Mouse (Mus musculus): ENCODE measurements at regions not wholly inside any gene's neighbourhood (a gene's known extent, or its start where the extent isn't known, plus 50 kb on each side); places are given as distances from the start of the nearest gene placed in this dataset.
A peak's percentile ranks its signal among the peaks of the same experiment; 100 is the strongest.

DNA sequence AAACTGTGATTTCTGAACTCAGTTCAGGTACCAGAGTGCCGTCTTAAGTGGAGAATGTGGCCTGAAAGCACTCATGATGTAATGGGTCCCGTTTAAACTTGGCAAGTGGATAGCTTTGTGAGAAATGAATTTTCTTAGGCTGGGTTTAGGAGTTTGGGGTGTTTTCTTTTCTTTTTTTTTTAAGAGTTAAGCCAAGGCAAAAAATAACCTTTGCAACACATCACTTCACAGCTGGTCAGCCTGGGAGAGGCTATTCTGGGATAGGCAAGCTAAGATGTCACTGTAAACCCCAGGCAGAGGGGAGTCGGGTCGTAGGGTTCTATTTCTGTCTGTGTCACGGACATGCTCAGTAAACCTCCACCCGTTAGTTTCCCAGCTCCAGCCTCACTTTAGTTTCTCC lies 100.9 kb downstream of the Zfp36l1 start:
- no peak for DNase-seq (ENCODE audit: low spot score in 2 of 2)
- H3K27ac ChIP-seq: no peak overlapping the region
- TF ChIP-seq CTCF (conservative IDR thresholded peaks at IDR 0.05): no peak

DNA sequence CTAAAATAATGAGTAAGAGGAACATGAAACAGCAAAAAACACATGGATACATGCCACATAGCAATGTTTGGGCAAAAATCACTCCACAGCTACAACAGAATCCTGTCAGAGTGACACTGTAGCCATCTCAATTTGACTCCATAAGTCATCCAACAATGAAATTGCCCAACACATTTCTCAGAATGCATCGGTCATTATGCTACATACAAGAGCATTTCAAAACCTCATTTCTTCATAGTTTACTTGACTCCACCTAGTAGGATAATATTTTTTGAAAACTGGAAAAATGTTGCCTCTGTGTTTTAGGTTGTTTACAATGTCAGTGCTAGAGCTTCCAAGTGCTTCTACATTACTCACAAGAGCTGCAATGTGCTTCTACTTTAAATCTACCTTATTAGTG lies 101.9 kb downstream of the Zfp36l1 start:
- no peak overlapping the region for H3K27ac ChIP-seq
- no peak for DNase-seq (ENCODE audit: low spot score in 2 of 2)
- TF ChIP-seq CTCF (conservative IDR thresholded peaks at IDR 0.05): no peak
- no peak overlapping the region for H3K4me3 ChIP-seq

More for the DNA sequence above, 100.9 kb downstream of the Zfp36l1 start:
- H3K4me3 ChIP-seq: no peak overlapping the region

DNA sequence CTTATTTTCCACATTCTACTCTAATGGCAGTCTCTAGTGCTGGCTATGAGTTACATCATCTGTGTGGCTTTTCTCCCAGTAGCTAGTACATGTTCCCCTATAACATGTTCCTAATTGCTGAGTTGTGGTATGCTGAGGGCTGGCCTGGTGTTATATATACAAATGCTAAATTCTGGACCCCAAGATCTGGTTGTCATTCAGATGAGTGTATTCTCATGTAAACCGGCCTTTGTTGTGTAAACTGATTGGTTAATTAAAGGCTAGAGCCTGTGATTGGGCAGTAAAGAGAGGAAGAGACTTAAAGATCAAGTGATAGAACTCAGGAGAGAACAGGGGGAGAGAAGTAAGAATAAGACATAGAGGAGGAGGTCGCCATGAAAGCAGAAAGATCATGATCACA lies 102.6 kb downstream of the Zfp36l1 start:
- no peak for TF ChIP-seq CTCF (conservative IDR thresholded peaks at IDR 0.05)
- DNase-seq (ENCODE audit: low spot score in 2 of 2): no peak
- Histone ChIP-seq H3K4me3 (no peak overlapping the region), H3K27ac (no peak overlapping the region)

DNA sequence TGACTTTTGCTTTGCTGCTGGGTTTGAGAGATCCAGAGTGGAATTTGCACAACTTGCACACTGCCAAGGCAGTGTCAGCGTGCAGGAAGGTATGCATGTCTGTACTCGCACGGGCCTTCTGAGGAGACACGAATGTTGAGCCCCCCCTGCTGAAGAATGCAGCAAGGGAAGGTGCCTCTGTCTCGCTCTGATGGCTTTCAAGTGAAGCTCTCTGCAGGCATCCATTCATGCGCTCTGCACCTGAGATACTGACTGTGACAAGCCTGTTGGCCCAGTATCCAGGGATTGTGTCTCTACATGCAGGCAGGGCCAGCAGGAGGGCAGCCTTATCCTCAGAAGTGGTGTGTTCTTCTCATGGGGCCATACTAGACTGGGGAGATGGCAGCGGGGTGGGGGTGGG lies 105.0 kb downstream of the Zfp36l1 start:
- no peak overlapping the region for H3K27ac ChIP-seq
- H3K4me3 ChIP-seq: no peak overlapping the region
- no peak for TF ChIP-seq CTCF (conservative IDR thresholded peaks at IDR 0.05)
- DNase-seq (ENCODE audit: low spot score in 2 of 2): no peak

DNA sequence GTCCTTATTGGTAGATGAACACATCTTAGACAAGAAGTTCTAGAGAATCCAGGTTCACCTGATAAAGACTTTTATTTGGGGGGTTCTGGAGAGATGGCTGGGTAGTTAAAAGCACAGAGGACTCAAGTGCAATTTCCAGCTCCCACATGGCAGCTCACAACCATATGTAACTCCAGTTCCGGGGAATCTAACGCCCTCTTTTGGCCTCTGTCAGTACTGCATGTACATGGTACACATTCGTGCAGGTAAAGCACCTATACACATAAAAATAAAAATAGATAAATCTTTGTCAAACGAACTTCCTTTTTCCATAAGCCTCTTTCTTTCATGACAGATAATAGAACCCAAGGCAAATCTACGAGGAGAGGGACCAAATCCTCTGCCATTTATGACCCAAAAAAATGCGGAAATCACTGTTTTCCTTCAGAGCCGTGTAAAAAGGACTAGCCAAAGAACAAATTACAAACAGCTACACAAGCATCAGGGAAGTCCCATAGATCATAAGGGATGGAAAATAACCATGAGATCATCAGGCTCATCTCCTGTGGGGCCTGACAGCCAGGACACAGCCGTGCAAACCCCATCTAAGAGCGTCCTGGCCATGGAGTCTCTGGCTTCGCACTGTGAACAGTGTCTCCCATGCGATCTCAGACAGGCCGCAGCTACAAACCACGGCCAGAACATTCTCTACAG lies 107.4 kb downstream of the Zfp36l1 start:
- TF ChIP-seq CTCF (conservative IDR thresholded peaks at IDR 0.05): peak; percentile 48
- DNase-seq (ENCODE audit: low spot score in 2 of 2): no peak
- H3K27ac ChIP-seq: no peak overlapping the region
- H3K4me3 ChIP-seq: no peak overlapping the region

DNA sequence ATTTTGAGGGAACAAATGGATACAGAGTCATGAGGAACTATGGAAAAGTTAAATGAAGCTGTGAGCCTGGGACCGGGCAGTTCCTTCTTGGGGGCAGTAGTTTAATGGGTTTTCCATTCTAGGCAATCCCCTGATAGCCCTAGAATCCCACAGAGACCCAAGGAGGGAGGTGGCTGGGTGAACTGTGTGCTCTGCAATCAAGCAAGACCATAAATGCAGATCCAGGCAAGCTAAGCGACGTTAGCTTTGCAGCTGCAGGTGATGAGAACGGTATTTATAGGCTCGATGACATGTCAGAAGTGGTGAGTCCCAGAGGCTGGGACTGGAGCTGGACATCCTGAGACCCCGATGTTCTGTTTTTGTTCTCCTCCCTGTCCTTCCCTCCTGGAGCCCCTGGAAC lies 108.2 kb downstream of the Zfp36l1 start:
- no peak for TF ChIP-seq CTCF (conservative IDR thresholded peaks at IDR 0.05)

DNA sequence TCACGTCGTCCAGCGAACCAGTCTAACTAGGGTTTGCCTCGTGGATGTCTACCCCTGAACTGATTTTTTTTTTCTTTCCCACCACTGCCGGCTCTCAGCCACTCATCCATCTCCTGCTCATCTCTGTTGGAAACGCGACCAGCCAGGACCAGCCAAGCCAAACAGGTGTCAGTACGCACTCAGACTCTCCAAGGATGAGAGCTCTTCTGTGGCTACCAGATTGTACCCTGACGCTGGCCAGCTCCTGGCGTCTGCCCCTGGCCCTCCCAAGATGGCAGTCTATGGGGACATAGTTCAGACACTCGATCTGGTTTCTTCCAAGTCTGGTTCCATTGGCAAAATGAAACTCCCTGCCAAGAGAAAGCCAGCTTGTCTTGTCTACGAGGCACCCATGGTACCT lies 109.3 kb downstream of the Zfp36l1 start:
- no peak for TF ChIP-seq CTCF (conservative IDR thresholded peaks at IDR 0.05)
- Histone ChIP-seq H3K4me3 (no peak overlapping the region), H3K27ac (no peak overlapping the region)
- DNase-seq (ENCODE audit: low spot score in 2 of 2): no peak

More for the DNA sequence above, 108.2 kb downstream of the Zfp36l1 start:
- DNase-seq (ENCODE audit: low spot score in 2 of 2): no peak
- H3K27ac ChIP-seq: no peak overlapping the region
- H3K4me3 ChIP-seq: no peak overlapping the region

DNA sequence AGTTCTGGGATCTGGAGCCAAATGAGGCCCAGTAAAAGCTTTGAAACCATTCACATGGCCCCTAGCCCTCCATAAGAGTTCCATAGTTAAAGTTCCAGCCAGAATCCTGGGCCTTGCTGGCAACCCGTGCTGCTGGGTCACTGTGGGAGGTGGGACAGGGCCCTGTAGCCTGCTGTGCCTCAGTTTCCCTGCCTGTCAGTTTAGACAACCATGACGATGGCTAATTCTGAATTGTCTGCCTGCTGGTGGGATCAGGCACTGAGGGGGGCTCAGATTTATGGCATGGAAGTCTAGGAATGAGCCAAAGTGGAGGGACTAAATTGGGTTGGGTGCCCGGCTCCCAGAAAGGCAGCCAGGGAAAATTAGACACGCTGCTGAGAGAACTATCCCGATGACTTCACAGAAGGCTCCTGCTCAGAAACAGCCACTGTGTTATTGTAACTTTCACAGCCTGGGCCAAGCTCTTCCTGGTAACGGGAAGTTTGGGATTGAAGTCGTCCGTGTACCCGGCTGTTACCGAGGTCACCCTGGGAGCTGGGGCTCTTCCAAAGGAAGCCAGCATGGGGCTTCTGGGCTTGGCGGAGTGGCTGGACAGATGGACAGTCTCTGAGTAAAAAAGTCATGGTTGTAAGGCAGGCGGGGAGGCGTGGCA lies 110.2 kb downstream of the Zfp36l1 start:
- peak overlapping the region; percentile 67; the same call in 1 of the 2 replicates for H3K27ac ChIP-seq
- no peak for DNase-seq (ENCODE audit: low spot score in 2 of 2)
- no peak for TF ChIP-seq CTCF (conservative IDR thresholded peaks at IDR 0.05)
- no peak overlapping the region for H3K4me3 ChIP-seq

DNA sequence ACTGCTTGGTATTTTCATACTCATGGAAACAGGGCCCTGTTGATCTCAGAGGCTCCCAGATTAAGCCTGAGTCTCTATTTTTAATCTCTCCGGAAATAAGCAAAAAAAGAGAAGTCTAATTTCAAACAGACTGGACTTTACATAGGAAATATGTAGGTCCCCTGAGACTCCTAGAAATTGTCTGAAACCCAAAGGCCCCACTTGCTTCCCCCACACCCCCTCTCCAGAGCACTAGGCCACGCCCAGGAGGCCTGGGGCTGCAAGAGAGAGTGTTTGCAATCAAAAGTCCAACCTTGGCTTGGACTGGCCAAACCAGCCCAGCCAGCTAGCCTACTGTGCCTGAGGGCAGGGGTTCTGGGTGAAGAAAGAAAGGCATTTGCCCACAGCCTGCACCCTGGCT lies 111.0 kb downstream of the Zfp36l1 start:
- Histone ChIP-seq H3K4me3 (no peak overlapping the region), H3K27ac (peak overlapping the region; percentile 67)
- no peak for DNase-seq (ENCODE audit: low spot score in 2 of 2)
- no peak for TF ChIP-seq CTCF (conservative IDR thresholded peaks at IDR 0.05)

DNA sequence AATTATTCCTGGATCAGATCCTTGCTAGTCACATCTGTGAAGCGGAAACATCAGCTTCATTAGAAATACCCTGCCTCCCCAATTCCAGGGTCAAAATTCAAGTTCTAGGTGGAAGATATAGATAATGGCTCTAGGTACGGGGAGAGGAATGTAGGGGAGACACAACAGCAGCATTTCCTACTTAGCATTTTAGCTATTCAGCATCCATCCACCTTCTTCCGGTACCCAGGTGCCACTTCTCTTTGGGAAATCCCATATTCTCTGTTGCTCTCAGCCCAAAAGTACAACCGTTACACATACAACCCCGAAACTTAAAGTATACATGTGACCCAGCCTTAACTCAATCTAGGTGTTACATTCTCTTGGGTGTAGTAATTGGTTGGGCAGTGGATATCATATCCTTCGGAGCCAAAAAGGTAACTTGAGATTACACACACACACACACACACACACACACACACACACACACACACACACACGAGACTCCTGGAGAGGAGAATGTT lies 112.9 kb downstream of the Zfp36l1 start:
- Histone ChIP-seq H3K4me3 (no peak overlapping the region), H3K27ac (no peak overlapping the region)
- DNase-seq (ENCODE audit: low spot score in 2 of 2): no peak
- no peak for TF ChIP-seq CTCF (conservative IDR thresholded peaks at IDR 0.05)

DNA sequence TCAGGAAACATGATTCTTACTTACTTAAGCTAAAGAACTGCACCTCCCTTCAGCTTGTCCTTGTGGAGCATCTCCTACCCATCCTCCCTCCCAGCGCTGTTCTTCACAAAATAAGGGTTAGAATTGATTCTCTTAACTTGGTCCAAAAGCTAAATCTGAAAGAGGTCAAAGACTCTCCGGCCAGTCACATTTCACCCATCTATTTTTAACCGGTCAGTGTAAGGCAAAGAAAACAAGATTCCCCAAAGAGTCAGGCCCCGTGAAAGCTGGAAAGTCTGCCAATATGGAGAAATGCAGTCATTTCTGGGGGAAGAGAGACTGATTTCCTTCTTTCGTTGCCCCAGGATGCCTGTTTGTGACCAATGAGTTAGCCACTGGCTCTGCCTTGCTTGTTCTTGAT lies 114.0 kb downstream of the Zfp36l1 start:
- DNase-seq (ENCODE audit: low spot score in 2 of 2): no peak
- H3K4me3 ChIP-seq: no peak overlapping the region
- no peak for TF ChIP-seq CTCF (conservative IDR thresholded peaks at IDR 0.05)
- H3K27ac ChIP-seq: no peak overlapping the region

DNA sequence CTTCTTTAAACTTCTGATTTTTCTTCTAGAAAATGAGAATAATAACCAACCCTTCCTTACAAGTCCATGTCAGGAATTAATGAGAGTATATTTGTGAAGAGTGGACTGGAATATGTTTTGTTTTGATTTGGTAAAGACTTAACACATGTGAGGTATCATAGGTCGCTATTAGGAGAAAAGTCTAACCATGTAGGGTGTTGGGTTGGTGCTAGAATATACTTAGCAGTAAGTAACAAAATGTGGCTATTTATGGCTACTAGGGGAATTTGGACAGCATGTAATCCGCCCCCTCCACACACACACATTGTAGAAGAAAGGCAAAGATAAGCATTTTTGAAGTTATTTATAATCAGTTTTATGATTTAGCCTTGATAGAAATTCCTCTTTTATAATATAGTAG lies 114.5 kb downstream of the Zfp36l1 start:
- H3K4me3 ChIP-seq: no peak overlapping the region
- TF ChIP-seq CTCF (conservative IDR thresholded peaks at IDR 0.05): no peak
- H3K27ac ChIP-seq: no peak overlapping the region
- DNase-seq (ENCODE audit: low spot score in 2 of 2): no peak

DNA sequence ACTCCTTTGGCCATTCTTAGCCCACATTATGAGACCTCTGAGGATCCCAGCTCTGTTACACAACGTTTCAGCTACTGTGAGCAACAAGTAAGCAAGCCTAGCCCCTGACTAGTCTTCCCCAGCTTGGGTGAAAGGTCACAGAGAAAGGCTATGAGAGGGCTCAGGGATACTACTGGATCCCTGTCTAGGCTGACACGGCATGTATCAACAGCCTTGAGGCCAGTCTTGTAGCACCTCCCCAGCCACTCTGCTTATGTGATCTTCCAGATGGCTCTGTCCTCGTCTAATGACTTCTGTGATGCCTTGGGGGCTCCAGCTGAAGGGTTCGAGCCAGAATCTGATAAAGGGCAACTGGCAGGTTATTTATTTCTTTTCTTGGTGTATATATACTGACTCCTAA lies 115.6 kb downstream of the Zfp36l1 start:
- Histone ChIP-seq H3K27ac (no peak overlapping the region), H3K4me3 (no peak overlapping the region)
- no peak for TF ChIP-seq CTCF (conservative IDR thresholded peaks at IDR 0.05)
- DNase-seq (ENCODE audit: low spot score in 2 of 2): no peak

DNA sequence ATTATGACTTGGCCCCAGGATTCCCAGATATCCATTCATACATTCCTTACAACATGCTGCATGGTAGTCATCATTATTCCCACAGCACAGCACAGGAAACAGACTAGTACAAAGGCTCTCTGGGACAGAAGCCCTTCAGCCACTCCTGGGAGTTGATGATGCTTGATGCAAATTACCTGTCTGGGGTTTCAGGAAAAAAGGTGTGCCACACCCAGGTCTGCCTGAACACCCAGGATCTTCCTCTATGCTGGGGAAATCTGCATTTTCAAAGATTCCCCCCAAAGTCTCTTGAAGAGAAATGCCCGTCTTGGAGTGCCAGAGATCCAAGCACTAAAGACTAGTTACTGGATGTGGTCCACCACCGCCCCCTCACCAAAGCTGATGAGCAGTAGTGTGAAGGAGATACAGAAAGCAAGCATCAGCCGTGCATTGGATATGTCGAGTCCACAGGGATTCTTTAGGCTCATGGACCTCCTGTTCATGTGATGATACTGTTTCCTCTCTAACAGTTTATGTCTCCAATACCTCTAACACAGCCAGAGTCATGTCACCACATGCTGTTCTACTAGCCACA lies 117.2 kb downstream of the Zfp36l1 start:
- no peak for TF ChIP-seq CTCF (conservative IDR thresholded peaks at IDR 0.05)

More for the DNA sequence above, 117.2 kb downstream of the Zfp36l1 start:
- no peak overlapping the region for H3K4me3 ChIP-seq
- no peak overlapping the region for H3K27ac ChIP-seq
- DNase-seq (ENCODE audit: low spot score in 2 of 2): no peak

All from layer of hippocampus, adult 2 months (tissue).